Comparison of ENCODE assay signal across 13 mouse cellular contexts in genomic region chr6:119313096-119313495, GRCm38 (mm10). TPM values are rescaled to one million over a fixed set of nuclear protein-coding genes. Genes with fewer than 3 reads are reported as not detected.
DNase-seq lines count a peak whose midpoint lies in the region; ATAC-seq and TF ChIP-seq lines count a peak whose summit lies in the region.
"Had no signal": no experiment of that assay in that cellular context is flagged by ENCODE, and none has a peak within 500 bp of the region (broad histone marks: within the 10 kb centered on the region; RNA-seq: fewer than 3 reads in every experiment).

No protein-coding gene starts in this region.

- H3K27me3 ChIP-seq in kidney, embryonic 14.5 days (ENCODE audit: control insufficient read depth, insufficient read depth, low read length), result no peaks in the 10 kb centered on the region

- no peak overlapping the region for H3K9ac ChIP-seq in kidney, embryonic 14.5 days (ENCODE audit: low read depth, low read length)
- H3K9ac ChIP-seq: heart, embryonic 13.5 days had no signal

- no peaks in the 10 kb centered on the region for H3K36me3 ChIP-seq in kidney, embryonic 14.5 days (ENCODE audit: control insufficient read depth, insufficient read depth, low read length)
- H3K36me3 ChIP-seq: heart, embryonic 13.5 days had no signal

- no peak overlapping the region for H3K27ac ChIP-seq in kidney, embryonic 14.5 days (ENCODE audit: low read depth, low read length)
- H3K27ac ChIP-seq in olfactory bulb, adult 2 months (ENCODE audit: insufficient read depth, low read depth, low read length), result peak overlapping the region; percentile 7; the same call in 1 of the 2 replicates
- H3K27ac ChIP-seq: heart, embryonic 13.5 days had no signal

- intact Hi-C loops in left cerebral cortex, postnatal 25 days (cut with DNase I), result loop anchor here (5.0 kb wide), 1 partner anchor 66 kb away; no protein-coding TSS in a partner anchor

- no peaks in the 10 kb centered on the region for H3K9me3 ChIP-seq in kidney, embryonic 14.5 days (ENCODE audit: control insufficient read depth, low read length)
- H3K9me3 ChIP-seq: heart, embryonic 13.5 days had no signal

- no peaks in the 10 kb centered on the region for H3K4me1 ChIP-seq in kidney, embryonic 14.5 days (ENCODE audit: control insufficient read depth, insufficient read depth, low read length)
- H3K4me1 ChIP-seq in olfactory bulb, adult 2 months (ENCODE audit: control insufficient read depth, insufficient read depth, low read length), result peaks cover 70% of the 10 kb centered on the region

- no peak for TF ChIP-seq POLR2A in olfactory bulb, adult 2 months (IDR thresholded peaks at IDR 0.05; ENCODE audit: insufficient read depth, low read depth, low read length)

- WGBS in kidney, embryonic 14.5 days, result 53% methylated on average over 3 of the region's 3 CpGs
- WGBS in olfactory bulb, adult 2 months, result 67% methylated on average over 3 of the region's 3 CpGs

- no peak overlapping the region for H3K4me3 ChIP-seq in kidney, embryonic 14.5 days (ENCODE audit: low read length)
- no peak overlapping the region for H3K4me3 ChIP-seq in olfactory bulb, adult 2 months (ENCODE audit: insufficient read depth, low read depth, low read length)
- H3K4me3 ChIP-seq: heart, embryonic 13.5 days had no signal

- H3K4me2 ChIP-seq in kidney, embryonic 14.5 days (replicated peaks; ENCODE audit: low read depth, low read length), result no peak overlapping the region
- H3K4me2 ChIP-seq: heart, embryonic 13.5 days; liver, embryonic 11.5 days had no signal

- no peak for TF ChIP-seq CTCF in olfactory bulb, adult 2 months (IDR thresholded peaks at IDR 0.05; ENCODE audit: insufficient read depth, low read depth, low read length)

- ATAC-seq in kidney, embryonic 14.5 days (ENCODE audit: low FRiP score, low TSS enrichment), result no peak
- ATAC-seq: lung, postnatal 0 days had no signal

- peak; percentile 50 to 65 for DNase-seq in cerebellum, postnatal 25 days
- no peak for DNase-seq in cerebellum, adult 9-10 months
- DNase-seq in kidney, postnatal 14 days, result peak; percentile 27
- peak; percentile 42 for DNase-seq in retina, postnatal 1 day
- no peak for DNase-seq in retina, embryonic 14.5 days (ENCODE audit: low spot score)
- no peak for DNase-seq in left cerebral cortex, postnatal 25 days (ENCODE audit: low spot score in 2 of 2)
- DNase-seq: adrenal gland, adult 2 months had no signal

RNA-seq across cellular contexts. Expression of gene Lrtm2, which starts 17.5 kb away (rescaled TPM):
- polyA plus RNA-seq in kidney, embryonic 14.5 days (2014; fragmentation: Nextera tagmentation; extraction: Ambion mirVana), result 0.13 TPM in 1 of 2 replicates, not detected in the other
- polyA plus RNA-seq in olfactory bulb, adult 2 months (2012; ENCODE audit: insufficient read depth, insufficient read length, low replicate concordance, missing spikeins), result not detected in 2 replicates
- total RNA-seq in left cerebral cortex, postnatal 25 days (2021), result 10 to 100 TPM; 52.0 to 56.5 TPM
- total RNA-seq: common myeloid progenitor, adult 5-6 weeks had no signal
- polyA plus RNA-seq: adrenal gland, adult 2 months; liver, embryonic 11.5 days had no signal

Comparison
In these comparisons a context has a peak if more than half of its experiments do, and no peak if none do; other contexts are left out.
1. DNase-seq: peak in cerebellum, postnatal 25 days (2 of 2), kidney, postnatal 14 days (single experiment) and retina, postnatal 1 day (single experiment); none in cerebellum, adult 9-10 months (single experiment), retina, embryonic 14.5 days (single experiment) and left cerebral cortex, postnatal 25 days (0 of 2).
2. RNA of gene Lrtm2, which starts 17.5 kb away (polyA plus RNA-seq): not detected in olfactory bulb, adult 2 months; 0.13 TPM in kidney, embryonic 14.5 days; every median in the first group is over 10 times any median in the second.